Mouse (Mus musculus): ENCODE results near the gene Uvrag.

DNA sequence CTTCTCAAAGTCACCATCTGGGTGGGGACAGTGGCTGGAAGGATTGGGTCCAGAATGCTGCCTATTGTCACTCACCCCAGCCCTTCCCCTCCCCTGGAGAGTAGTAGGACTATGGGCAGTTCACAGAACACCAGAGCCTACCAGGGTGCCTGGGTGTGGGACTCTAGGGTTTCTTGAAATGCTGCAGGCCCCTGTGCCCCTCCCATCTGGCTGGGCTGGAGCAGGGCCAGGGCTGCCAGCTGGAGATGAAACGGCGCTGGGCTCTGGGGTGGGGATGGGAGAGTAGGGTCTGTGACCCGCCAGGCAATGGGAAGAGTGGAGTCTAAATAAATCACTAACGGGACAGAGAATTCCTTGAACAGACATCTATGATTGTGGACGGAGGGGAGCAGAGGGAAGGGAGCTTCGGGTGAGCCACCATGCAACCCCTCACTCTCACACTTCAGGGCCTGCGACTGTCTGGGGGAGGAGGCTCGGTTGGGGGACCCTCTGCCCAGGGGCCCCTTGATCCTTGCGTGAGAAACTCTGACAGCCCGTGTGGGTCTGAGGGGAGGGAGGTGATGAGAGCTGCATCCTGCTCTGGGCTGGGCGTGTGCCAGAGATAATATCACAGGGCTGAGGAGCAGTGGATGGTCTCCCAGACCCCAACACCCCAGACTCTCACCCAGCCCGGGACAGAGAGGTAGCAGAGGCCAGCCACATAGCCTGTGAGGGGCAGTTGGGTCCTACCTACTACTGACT is 273.7 kb downstream of the Uvrag start:
- no peak for TF ChIP-seq CTCF (IDR thresholded peaks at IDR 0.05)
- no peak for TF ChIP-seq POLR2A (IDR thresholded peaks at IDR 0.05; ENCODE audit: insufficient read depth, low read depth, low read length)
- no peak for TF ChIP-seq EP300 (IDR thresholded peaks at IDR 0.05; ENCODE audit: insufficient read depth, low read depth, low read length)

Measured in heart, adult 2 months (tissue).